Mouse (Mus musculus) olfactory bulb, adult 2 months (tissue): ENCODE measurements around the gene Rufy3.
"Not testable (repeated sequence)": the region's sequence is repeated elsewhere in the genome, so short reads cannot be mapped to it uniquely, and the experiment has no call there.

ENCODE experiments used
- CTCF ChIP-seq: fragments of 200-500 bp; IDR thresholded peaks from 2 replicates; pipeline ENCODE4 v1.5.1; 2012; ENCODE audit warnings: low read depth, mild to moderate bottlenecking, low read length, moderate library complexity; ENCODE audit not compliant: insufficient read depth
- POLR2A ChIP-seq: fragments of 200-500 bp; IDR thresholded peaks from 2 replicates; pipeline ENCODE4 v1.6.1; 2012; ENCODE audit warnings: mild to moderate bottlenecking, low read depth, low read length, moderate library complexity; ENCODE audit not compliant: insufficient read depth

GRCm38 (mm10) chr5:88544411-88544810, 20.4 kb upstream of the Rufy3 start:
- not testable (repeated sequence) for TF ChIP-seq CTCF, POLR2A
